Mouse (Mus musculus): ENCODE data around the gene Suclg2.

Gene Suclg2

GRCm38 (mm10) chr6:95563355-95564009, 155.1 kb downstream of the Suclg2 start:
- DNase-seq (ENCODE audit: low spot score in 2 of 2) = no peak

DNA sequence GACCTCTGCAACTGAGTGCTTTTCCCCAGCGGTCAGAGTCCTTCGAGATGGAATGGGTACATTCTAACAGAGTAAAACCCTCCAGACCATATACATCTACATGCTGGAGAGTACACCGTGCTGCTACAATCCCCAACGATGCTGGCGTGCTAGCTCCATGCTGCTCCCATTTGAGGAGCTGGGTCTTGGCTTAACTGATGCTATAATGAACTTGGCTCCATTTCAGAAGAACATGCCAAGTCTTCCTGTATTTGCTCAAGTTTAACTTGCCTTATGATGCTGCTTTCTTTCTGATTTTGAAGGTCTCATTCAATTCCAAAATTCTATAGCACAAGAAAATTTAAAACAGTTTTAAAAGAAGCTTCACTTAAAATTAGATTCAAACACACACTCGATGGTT, 162.3 kb downstream of the Suclg2 start:
- DNase-seq (ENCODE audit: low spot score in 2 of 2) = no peak

DNA sequence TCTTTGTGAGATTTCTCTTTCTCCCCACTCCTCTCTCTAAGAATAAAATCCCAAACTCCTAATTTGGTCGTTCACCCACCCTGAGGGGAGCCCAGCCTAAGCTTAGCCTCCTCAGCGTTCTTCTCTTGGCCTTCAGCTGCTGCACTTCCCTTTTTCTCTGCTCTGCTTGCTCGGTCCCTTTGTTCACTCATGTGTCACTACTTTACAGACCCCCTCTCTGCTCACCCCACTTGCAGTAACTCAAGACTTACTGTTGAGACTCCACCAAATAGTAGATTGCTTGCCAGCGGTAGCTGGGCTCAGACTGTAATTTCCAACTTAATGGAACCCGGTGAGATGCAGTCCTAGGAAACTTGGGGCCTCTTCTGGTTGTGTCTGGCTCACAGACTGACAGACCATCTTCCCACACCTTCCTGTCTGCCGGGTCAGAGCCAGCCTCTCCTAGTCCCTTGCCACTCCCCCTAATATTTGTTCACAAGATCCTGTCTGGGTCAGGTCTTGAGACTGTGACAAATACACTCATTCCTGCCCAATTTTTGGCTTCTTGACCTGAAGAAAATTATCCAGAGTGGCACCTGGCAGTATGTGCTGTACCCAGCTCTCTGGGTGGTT, 166.2 kb downstream of the Suclg2 start:
- no peak for DNase-seq (ENCODE audit: low spot score in 2 of 2)

GRCm38 (mm10) chr6:95551000-95551399, 167.6 kb downstream of the Suclg2 start:
- DNase-seq (ENCODE audit: low spot score in 2 of 2) = no peak

- DNase-seq (ENCODE audit: low spot score in 2 of 2) = no peak
Measured at GRCm38 (mm10) chr6:95546189-95546832, 172.3 kb downstream of the Suclg2 start.

DNA sequence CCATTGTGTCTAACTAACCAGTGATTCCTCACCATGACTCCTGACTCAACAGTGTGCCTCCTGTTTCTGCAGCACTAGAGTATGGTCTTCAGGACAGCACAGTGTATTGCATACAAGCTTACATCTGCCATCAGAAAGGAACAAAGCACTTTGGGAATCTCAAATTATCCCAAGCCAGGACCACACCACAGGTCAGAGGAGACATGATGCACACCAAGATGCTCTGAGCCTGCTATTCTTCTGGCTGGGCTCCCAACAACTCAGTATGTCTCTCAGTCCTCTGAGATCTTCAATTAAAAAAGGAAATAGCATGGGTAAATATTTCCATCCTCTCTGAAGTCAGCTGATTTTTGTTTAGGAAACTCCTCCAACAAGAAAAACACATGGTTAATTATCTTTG, 172.9 kb downstream of the Suclg2 start:
- no peak for DNase-seq (ENCODE audit: low spot score in 2 of 2)

DNA sequence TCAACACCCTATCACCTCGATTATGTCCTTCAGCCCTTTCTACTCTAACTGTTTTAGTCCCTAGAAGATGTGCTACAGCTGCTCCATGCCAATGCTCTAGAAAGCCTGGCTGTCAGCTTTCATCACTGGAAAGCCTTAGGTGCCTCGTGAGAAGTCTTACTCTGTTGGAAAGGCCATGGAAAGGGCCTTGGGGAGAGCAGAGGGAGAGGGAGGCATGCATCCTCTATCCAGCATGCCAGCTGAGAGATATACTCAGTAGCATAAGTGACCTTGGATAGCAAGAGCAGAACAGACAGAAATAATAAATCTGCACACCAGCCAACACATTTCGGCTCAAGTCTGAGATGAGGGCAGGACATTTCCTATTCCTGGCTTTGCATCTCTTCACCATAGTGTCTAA, 173.3 kb downstream of the Suclg2 start:
- DNase-seq (ENCODE audit: low spot score in 2 of 2) = no peak

GRCm38 (mm10) chr6:95535191-95535590, 183.4 kb downstream of the Suclg2 start:
- DNase-seq (ENCODE audit: low spot score in 2 of 2) = no peak

DNA sequence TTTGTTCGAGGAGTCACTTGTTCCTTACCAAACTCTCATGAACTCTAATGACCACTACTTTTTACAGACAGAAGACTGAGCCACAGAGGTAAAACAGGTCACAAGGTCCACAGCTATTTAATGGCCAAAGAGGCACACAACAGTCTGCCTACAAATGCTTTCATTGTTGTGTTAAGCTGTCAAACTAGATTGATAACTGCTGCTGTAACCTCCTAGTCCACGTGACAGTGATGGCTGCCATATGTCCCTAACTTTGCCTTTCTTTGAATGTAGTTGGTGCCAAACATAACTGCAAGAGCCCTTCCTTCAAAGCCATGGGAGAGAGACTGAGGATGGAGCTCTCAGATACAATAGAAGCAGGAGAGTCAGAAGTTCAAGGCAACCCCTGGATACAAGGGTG, 198.8 kb downstream of the Suclg2 start:
- no peak for DNase-seq (ENCODE audit: low spot score in 2 of 2)

DNA sequence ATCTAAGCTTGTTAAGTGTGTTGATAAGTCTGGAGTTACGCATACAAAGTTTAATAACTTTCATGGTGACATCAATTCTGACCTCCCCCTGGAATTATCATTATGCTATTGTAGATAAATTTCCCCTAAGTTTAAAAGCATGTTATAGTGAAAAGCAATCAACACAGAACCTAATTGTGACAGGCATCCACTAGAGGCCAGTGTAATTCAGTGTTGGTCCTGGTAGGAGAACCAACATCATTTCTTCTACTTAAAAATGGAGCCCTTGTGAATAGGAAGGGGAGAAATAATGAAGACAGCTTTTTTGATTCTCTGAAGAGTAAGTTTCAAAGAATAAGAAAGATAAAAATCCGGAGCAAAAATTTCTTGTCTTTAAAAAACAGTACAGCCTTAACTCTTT, 200.2 kb downstream of the Suclg2 start:
- DNase-seq (ENCODE audit: low spot score in 2 of 2) = no peak

DNA sequence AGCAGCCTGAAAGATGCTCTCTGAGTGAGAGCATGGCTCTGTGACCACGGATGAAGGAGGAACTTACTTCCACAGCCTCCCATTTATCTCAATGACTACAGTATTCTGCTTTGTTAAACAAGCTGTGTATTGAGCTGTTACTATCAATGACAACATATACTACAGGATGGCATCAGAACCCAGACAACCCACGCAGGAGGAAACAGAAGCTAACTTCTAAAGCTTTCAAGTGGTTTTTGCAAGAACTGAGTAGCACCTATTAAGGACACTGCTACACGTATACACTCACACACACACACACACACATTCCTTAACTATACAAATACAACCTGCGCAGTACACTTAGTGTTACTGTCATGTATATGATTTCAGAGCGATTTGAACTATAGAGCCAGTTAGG, 202.9 kb downstream of the Suclg2 start:
- no peak for DNase-seq (ENCODE audit: low spot score in 2 of 2)

DNA sequence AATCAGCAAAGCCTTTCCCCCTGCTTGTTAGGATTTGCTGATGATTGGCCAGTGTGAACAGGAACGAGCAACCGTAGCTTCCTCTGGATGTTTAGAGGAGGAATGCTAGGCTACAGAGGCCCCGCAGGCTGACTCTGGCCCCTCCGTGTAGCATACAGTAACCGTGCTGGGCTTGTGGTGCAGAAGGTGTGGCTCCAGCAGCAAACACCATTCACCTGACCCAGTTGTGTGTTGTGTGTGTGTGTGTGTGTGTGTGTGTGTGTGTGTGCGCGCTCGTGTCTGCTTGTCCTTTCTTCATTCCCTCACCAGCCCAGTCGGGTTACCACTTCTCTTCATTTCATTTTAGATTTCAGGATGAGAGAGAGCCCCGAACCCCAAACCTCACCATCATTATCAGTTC, 203.9 kb downstream of the Suclg2 start:
- DNase-seq (ENCODE audit: low spot score in 2 of 2) = no peak

GRCm38 (mm10) chr6:95511689-95512088, 206.9 kb downstream of the Suclg2 start:
- DNase-seq (ENCODE audit: low spot score in 2 of 2) = no peak

- no peak for DNase-seq (ENCODE audit: low spot score in 2 of 2)
Measured at GRCm38 (mm10) chr6:95500771-95501170, 217.8 kb downstream of the Suclg2 start.

DNA sequence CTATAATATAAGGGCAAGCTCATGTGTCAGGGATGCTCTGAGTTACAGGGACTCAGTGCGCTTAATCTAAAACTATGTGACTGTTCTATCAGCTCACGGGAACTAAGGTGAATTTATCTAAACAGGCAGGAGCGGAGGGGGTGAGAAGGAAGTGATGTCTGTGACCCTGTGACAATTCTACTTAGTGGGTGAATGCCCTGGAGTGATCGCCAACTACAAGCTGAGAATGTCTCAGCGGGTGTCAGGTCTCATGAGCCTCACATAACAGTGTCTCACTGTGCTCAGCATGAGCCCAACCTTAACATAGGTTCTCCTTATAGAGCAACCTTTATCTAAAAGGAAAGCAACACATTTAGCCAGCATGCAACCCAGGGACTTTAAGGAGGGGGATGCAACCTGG, 219.0 kb downstream of the Suclg2 start:
- no peak for DNase-seq (ENCODE audit: low spot score in 2 of 2)

- DNase-seq (ENCODE audit: low spot score in 2 of 2) = no peak
Measured at GRCm38 (mm10) chr6:95492216-95492956, 226.2 kb downstream of the Suclg2 start.

DNA sequence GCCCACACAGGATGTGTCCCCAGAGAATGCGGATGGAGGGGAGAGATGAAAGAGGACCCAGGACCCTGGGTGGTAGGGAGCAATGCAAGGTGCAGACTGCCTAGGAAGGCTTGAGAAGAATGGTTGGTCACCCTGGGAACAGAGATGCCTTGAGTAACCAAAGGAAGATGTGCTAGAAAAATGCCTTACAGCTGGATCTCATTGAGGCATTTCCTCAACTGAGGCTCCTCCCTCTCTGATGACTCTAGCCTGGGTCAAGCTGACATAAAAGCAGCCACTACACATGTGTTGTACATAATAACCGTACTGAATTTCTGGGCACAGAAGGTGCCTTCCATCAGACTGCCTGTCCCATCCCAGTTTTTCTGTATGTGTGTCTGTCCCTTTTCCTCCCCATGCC, 227.6 kb downstream of the Suclg2 start:
- no peak for DNase-seq (ENCODE audit: low spot score in 2 of 2)

DNA sequence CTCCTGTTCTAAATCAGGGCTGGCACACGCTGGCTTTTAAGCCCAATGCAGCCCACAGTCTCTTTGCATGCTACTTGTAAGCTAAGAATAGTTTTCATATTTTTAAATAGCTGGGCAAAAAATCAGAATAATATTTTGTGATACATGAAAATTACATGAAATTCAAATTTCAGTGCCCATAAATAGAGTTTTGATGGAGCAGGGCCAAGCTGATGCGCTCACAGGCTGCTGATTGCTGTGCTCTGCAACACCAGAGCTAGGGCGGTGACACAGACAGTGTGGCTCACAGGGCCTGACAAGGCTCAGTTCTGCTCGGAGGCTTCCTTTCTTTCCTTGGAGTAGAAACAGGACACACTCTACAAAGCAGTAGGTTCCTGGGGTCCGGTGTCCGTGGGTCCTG, 232.8 kb downstream of the Suclg2 start:
- DNase-seq (ENCODE audit: low spot score in 2 of 2) = no peak

DNA sequence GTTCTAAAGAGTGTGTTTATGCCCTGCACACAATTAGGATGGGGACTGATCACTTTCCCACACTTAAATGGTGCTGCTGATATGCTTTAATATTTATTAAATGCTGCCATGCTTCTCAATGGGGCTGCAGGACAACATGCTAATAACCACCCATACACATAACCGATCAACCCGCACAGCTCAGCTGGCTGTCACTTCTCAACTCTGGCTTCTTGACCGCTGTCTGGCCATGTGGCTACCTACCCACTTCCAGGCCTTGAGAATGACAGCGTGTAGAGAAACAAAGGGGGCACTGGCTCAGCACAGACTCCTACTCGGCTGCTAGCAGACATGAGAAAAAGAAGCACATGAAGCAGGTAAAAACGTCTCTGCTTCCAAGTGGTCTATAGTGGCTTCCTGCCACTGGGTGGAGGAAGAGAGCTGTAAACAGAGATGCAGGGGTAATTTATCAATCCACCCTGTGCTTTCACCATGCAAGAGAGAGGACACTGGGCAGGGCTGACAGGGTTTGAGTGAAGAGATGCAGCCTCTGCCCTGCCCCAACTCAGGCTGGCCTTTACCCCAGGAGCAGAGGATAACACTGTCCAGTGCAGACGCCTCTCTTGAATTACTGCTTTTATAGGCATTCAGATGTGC, 234.3 kb downstream of the Suclg2 start:
- DNase-seq (ENCODE audit: low spot score in 2 of 2) = peak in 1 of 2 experiments; percentile 59

DNA sequence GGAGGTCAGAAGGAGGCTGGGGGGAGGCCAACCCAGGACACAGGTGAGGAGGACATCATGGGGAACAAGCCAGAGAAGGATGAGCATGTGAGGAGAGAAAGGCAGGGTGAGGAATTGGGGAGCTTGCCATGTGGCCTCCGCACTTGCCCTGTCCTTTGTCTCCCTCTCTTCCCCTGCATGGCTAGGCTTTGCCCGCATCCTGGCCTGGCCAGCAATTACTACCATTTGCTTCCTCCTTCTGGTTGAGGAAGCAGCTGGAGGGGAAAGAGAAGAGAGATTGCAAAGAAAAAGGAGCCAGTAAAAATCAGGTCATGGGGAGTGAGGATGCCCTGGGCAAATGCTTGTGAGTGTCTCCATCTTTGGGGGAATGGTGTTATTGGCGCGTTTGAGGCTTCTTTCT, 234.9 kb downstream of the Suclg2 start:
- no peak for DNase-seq (ENCODE audit: low spot score in 2 of 2)

DNA sequence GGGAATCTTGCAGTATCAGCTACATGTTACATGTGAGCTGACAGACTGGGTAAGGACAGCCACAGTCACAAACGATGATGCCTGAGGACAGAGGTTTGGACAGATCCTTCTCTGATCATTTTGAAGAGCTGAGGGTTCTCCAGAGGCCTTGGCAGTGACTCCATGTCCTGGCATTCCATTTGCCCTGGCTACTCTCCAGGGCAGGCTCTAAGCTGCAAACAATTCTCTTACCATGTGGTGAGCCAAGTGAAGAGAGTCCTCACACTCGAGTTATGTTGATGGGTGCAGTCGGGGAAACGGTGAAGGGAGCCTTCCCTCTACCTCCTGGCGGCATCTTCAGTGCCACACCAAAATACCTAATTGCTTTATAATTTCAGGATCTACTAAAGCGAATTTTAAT, 235.5 kb downstream of the Suclg2 start:
- DNase-seq (ENCODE audit: low spot score in 2 of 2) = peak in 1 of 2 experiments; percentile 46

DNA sequence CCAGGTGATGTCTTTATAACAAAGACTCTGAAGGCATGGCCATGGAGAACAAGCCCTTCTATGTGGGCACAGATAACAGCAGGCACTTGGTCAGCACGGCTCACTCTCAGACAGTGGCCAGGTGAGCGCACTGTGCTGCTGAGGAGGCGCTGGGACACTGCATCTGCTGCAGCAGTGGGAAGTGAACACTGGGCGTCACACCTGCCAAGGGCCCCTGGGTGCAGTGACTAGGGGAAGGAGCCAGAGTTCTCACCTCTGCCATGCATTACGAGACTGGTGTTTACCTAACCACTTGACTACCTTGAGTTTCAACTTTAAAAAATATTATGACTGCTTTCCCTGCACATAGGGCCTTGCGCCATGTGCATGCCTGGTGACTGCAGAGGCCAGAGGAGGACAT, 238.8 kb downstream of the Suclg2 start:
- no peak for DNase-seq (ENCODE audit: low spot score in 2 of 2)

Data from cerebellum, postnatal 4 days (tissue).